Mouse (Mus musculus): ENCODE measurements at regions not wholly inside any gene's neighbourhood (a gene's known extent, or its start where the extent isn't known, plus 50 kb on each side); places are given as distances from the start of the nearest gene placed in this dataset.

DNA sequence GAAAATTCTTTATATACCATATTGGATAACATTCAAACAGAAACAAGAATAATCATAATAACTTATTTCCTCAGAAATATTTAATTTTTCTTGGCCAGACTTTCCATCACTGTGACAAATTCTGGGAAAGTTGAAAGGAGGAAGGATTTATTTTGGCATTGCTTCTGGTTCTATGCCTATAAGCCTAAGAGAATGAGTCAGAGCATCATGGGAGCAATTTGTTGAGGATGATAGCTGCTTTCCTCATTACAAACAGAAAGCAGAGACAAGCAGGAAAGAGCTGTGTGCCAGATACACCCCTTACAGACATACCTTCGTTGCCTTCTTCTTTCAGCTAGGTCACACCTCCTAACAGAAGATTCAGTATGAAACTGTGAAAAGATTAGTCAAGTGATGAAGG, 115.3 kb downstream of the Rgs21 start:
- TF ChIP-seq CTCF (IDR thresholded peaks at IDR 0.05; ENCODE audit: borderline replicate concordance, extremely low read depth, insufficient read depth, insufficient read length) (no peak), POLR2A (IDR thresholded peaks at IDR 0.05; ENCODE audit: borderline replicate concordance, extremely low read depth, insufficient read depth, insufficient read length, poor library complexity, severe bottlenecking) (no peak)

Data from brain, embryonic 14.5 days (tissue).